Mouse (Mus musculus): Measurements from ENCODE around the gene Umad1.

Umad1 gene

DNA sequence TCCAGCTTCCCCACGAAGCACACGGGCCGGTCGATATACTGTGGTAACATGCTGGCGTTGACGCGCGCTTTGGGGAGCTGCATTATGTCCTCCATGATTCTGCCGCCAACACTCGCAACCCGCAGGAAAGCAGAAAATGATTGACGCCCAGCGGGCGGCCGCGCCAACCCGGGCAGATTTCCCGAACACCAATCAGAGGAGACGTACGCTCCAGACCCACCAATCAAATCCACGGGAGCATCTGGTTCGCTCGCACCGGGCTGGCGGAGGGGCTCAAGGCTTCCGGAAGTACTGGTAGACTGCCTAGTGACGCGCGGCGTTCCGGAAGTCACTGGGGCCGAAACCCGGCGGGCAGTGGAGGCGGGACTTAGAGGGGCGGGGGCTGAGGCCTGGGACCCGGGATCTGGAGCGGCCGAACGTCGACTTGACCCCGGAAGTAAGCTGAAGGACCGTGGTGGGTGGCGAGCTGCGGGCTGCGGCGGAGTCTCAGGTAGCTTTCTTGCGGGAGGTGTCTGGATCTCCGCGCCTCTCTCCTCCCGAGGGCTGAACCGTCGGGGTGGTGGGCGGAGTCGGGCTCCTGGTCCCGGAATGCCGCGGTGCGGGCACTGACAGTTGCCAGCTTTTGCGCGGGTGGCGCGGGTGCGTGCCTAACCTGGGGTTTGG lies at the start of gene Umad1, which contains the start of the genes Rpa3 and Gm45062:
Umad1 (plus strand) TSS at position 285 of the 663 bp plus-strand sequence.
Rpa3 (minus strand) TSS at position 170 of the 663 bp plus-strand sequence.
Gm45062 (plus strand) TSS at position 447 of the 663 bp plus-strand sequence.
- CTCF ChIA-PET: no interaction called here

DNA sequence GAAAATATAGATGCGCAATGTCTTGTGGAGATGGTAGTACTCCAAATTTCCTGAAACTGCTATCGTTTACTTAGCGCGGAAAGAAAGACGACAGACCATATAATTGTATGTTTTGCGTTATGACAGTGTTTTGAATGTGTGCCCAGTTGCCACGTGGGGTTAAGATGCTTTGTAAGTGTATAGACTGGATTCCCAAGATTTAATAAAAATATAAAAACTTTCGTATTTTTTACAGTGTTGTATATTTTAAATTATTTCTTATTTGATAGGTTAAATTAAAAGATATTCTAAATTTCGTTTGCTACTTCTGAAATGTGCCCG lies 49.3 kb upstream of the Umad1 start:
- CTCF ChIA-PET: no interaction called here

DNA sequence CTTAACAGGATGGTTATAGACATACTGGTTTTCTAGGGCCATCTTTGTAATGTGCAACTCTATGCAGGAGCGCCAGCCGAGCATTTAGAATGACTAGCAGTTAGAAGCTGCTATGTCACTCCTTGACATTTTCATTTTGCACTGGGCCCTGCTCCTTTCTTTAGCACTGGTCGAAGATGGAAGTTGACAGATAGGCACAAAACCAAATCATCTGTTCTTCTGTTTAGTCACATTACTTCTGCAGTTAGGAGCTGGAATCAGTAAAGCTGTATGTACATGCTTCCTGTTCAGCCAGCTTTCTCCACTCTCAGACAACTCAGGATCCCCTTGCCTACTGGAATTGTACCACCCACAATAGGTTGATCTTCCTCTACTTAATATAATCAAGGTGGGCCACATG lies 48.4 kb upstream of the Umad1 start:
- CTCF ChIA-PET: no interaction called here

DNA sequence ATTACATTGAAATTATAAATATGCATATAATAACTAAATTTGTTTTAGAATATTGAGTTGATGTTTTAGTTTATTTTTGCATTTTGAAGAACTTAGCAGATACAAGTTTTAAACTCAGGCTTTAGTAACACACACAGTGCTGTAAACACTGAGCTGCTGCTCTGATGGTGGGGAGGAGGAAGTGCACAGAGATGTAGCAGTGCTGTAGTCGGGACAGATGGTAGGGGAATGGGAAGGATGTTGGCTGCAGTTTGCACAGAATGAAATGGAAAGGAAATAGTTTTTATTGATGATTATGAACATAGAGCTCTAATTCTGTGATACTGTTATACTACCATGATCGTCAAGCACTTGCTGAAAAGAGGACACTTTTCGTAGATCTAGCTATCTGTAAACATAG lies 32.1 kb upstream of the Umad1 start:
- CTCF ChIA-PET: no interaction called here

DNA sequence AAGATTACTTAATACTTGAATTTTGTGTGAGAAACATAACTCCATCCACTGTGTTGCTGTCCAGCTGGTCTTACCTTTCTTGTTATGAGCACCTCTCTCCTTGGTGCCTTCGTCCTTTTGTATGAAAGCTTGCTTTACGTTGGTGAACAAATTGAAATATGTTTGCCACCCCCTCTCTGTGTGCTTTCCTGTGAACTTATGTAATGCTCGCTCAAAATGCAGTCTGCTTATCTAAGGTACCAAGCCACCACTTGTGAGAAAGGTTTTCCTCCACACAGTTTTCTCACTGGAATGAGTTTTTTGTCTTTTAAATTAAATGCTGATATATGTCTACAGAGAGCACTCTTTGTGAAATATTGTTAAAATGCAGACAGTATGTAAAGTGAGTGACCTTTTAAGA lies 30.5 kb upstream of the Umad1 start:
- CTCF ChIA-PET: no interaction called here

DNA sequence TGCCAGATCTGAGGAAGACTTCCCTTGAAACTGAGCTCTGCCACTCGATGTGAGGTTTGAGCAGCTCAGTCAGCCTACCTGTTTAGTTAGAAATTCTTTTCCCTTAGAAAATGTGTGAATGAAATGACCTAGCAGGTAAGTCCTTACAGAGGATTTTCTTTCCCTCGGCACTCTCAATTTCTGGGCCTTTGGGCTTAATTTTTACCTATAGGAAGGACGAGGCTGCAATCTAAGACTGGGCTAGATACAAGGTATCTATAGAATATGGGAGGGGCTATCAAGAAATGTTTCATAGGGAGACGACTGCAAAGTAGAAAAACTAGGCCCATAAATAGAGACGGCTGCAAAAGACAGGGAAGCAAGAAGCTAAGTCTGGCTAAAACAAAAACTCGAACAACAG lies 772 bp upstream of the Umad1 start:
- CTCF ChIA-PET: no interaction called here

DNA sequence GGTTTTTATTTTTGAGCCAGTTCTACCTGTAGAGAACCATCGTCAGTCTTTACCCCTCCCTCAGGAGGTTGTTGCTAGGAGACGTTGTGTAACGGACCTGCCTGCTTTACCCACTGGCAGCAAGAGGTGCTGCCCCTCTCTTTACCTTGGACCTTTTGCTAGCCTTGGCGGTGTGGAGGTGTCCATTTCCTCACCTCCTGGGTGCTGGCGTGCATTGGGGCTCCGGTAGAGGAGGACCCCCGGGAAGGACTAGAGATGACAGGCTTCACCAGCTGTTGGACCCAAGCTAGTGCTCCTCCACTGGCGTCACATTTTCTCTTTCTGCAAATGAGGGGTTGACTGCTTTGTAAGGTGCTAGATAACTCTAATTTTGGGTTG lies 568 bp downstream of the Umad1 start:
- CTCF ChIA-PET: no interaction called here

DNA sequence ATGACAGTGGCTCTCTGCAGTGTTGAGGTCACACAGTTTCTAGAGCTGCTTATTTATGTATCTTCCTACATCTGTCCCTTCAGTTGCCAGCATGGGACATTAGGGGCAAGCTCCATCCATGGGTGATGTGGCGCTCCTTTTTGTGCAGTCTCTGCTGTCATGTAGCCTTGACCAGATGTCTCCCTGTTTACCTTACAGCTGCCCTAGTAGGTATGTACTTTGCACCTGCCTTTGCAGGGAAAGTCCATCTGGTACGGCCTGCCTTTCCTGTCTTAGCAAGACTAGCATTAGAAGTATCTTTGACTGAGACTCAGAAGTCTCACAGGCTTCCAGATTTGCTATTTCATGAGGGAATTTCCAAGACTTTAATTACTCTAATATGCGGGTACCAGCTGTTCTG lies 12.0 kb downstream of the Umad1 start:
- CTCF ChIA-PET: no interaction called here

DNA sequence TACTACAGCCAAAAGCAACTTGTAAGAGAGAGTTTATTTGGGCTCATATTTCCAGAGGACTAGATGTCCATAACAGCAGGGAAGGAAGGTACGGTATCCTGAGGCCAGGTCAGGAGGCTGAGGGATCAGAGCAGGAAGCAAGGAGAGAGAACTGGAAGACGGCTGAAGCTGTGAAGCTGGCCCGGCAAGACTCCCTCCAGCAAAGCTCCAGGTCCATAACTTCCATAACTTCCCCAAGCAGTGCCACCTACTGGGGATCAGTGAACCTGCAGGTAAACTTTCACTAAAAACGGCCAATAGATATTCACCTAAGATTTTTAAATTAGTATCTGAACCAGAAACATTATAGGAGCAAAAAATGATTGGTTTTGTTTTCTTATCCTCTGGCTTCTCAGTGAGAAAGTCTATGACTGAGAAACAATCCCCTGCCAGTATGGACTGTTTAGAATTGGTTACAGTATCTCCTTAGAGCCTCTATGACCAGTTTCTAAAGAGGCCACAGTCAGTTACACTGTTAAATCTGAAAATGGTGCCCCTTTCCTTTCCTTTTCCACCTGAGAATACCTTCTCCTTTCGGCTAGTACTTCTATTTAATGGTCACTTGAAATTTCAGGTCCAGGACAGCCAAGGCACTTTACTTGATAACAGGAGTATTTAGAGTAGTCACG lies 15.4 kb downstream of the Umad1 start:
- CTCF ChIA-PET: interaction anchor here (0.6 kb wide), 1 partner anchor 118 kb away, joined by 3 read pairs; no protein-coding TSS in a partner anchor

DNA sequence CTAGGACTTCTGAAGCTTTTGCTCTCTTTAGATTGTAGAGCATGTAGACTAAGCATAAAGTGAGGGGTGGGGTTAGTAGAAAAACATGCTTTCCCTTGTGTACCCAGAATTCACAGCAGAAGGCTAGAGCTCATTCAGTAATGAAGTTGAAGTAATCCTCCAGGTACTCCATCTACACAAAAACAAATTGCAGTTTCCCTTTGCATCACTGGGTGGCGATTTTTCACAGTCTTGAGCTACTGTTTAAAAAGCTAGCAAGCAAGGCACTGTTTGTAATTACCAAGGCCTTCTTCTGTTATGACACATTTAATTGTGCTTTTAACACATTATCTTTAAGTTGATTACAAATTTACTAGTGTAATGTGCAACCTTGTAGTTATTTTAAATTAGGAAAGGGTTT lies 16.0 kb downstream of the Umad1 start:
- CTCF ChIA-PET: interaction anchor here (0.6 kb wide), 1 partner anchor 117 kb away, joined by 3 read pairs; no protein-coding TSS in a partner anchor

DNA sequence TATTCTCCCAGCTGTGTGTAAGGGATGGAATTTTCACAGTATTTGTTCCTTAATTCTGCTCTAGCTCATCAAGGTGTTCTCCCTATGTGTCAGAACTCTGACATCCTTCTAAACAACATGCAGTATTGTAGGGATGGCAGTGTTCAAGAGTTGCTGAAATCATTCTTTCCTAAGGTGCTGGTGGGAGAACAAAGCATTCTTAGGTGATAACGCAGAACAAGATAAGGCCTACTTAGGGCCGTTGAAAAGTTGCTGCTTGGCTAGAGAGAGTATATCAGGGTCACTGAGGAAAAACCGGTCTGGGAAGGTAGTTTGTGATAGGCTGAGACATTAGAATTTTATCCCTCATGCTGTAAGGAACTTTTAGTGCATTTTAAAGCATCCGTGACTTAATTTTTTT lies 17.3 kb downstream of the Umad1 start:
- CTCF ChIA-PET: interaction anchor here (0.5 to 0.8 kb wide), 4 partner anchors 11 to 546 kb away, joined by 3 to 5 read pairs (median 3); no protein-coding TSS in a partner anchor

DNA sequence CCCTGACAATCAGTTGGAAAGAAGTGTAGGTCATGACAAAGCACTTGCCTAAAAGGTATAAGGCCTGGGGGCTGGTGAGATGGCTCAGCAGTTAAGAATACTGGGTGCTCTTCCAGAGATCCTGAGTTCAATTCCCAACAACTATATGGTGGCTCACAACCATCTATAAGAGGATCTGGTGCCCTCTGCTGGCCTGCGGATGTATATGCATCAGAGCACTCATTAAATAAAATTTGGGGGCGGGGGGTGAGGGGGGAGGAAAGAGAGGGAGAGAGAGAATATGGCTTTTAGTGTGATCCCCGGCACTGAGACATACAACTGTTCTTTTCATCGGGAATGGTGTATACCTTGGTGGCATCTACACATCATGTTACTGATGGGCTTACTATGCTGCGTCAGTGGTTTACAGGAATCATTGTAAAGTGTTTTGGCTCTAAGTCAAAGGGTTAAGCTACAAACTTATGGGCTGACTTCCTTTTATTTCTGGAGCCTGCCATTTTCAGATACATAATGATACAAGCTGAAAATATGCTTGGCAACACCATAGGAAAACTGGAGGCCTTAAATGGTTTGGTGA lies 19.4 kb downstream of the Umad1 start:
- CTCF ChIA-PET: interaction anchor here (0.6 to 0.8 kb wide), 3 partner anchors 40 to 412 kb away, joined by 3 to 6 read pairs (median 3); no protein-coding TSS in a partner anchor

DNA sequence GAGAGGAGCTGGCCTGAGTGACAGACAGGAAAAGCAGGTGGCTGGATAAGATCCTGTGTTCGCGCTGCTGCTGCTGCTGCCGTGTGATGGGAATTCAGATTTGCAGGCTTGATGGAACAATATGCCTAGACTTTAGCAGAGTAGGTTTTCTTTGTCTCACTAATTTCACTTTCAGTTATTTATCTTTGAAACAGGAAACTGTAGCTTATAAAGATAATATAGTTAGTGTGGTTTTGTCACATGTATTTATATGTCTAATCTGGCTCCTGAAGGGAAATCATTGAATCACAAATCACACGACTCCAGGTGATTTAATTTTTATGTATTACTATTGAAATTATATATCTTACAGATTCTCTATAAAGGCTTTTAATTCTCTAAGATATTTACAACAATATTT lies 24.2 kb downstream of the Umad1 start:
- CTCF ChIA-PET: no interaction called here

DNA sequence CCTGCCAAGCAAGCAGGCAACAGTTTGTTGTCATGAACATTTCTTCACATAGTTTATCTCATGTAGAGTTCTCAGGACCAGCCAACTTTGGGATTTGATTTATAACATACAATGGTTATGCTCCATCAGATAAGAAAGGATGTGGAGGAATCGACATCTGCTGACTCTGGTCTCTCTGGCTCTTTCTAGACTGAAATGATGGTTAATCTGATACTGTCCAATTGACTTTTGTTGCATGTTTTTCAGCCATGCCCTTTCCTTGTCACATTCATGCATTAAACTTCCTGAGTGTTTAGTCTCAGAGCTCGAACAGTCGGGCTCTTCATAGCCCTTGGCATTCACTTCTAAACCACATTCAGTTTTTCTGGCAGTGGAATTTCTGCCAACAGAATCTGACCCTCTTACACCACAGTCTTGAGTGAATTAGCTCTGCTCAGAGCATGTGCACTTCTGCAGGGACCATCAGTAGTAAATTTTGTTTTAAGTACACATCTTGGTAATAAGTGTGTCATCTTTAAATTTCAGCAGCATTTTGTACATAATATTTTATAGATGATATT lies 26.4 kb downstream of the Umad1 start:
- CTCF ChIA-PET: no interaction called here

DNA sequence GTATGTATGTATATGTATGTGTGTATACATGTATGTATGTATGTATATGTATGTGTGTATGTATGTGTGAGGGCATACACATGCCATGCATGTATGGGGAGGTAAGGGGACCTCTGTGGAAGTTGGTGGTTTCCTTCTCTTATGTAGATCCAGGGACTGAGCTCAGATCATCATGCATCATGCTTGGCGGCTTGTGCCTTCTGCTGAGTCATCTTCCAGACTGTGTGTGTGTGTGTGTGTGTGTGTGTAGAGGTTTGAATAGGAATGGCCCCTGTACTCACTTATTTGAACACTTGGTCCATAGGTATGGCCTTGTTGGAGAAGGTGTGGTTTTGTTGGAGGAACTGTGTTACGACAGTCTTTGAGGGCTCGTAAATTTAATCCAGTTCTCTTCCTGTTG lies 27.1 kb downstream of the Umad1 start:
- CTCF ChIA-PET: no interaction called here

DNA sequence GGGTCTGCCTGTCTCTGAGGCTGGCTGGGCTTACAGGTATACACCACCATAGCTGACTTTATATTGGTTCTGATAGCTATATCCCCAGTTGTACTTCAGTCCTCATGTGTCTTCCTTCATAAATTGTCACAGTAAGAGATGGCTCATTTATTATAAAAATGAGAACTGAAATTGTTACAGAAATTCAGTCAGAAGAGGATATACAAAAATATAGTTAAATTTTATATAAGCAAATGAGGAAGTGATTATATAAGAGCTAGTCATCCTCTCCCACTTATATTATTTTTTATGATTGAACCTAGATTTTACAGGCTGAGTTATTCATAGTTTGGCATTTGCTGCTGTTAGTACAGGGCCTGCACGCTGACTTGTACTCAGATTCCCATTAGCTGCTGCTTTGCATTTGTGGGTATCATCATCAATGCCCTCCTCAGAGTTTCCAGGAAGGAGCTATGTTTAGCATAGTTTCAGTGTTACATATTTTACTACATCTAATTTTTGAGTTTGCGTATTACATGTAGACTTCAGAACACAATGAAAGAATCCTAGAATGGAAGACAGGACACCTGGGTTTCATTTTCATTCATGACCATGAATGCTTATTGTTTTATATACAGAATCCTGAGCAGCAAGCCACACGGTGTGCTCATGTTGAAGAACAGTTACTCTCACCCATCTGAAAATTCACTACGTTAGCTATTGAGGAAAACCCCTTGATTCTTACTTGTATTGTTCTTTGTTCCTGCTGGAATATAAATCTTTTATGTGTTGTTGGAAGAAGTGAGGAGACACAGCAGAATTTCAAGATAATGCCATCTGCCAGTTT lies 29.9 kb downstream of the Umad1 start:
- CTCF ChIA-PET: no interaction called here

DNA sequence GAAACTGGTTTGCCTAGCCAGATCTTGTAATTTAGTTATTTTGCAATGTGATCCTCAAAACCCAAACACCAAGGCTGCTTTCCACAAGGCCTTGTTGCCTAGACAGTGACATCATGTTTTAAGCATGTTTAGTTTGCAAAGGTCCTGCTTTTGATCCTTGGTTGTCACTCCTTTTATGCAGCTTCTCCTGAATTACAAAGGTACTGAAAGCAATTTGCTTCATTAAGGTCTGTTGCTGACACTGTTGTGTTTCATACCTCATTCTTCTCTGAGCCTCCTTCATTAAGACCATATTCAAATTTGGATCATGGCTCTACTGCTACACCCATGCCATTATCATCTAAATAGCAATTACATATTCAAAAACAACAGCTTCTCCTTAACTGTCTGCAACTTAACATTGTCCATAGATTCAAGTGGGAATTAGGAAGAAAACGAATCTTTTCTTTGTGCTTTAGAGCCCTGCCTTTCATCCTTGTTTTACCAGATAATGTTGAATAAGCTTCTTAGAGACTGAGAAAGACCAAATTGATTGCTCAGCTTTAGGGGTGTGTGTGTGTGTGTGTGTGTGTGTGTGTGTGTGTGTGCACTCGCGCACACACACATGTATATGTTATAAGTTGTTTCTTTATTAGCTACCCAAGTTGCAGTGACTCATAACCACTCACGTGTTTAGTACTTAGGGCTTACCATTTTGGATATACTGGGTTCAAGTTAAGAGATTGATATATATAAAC lies 35.1 kb downstream of the Umad1 start:
- CTCF ChIA-PET: interaction anchor here (0.6 to 0.9 kb wide), 2 partner anchors 14 to 432 kb away, joined by 3 read pairs; no protein-coding TSS in a partner anchor

DNA sequence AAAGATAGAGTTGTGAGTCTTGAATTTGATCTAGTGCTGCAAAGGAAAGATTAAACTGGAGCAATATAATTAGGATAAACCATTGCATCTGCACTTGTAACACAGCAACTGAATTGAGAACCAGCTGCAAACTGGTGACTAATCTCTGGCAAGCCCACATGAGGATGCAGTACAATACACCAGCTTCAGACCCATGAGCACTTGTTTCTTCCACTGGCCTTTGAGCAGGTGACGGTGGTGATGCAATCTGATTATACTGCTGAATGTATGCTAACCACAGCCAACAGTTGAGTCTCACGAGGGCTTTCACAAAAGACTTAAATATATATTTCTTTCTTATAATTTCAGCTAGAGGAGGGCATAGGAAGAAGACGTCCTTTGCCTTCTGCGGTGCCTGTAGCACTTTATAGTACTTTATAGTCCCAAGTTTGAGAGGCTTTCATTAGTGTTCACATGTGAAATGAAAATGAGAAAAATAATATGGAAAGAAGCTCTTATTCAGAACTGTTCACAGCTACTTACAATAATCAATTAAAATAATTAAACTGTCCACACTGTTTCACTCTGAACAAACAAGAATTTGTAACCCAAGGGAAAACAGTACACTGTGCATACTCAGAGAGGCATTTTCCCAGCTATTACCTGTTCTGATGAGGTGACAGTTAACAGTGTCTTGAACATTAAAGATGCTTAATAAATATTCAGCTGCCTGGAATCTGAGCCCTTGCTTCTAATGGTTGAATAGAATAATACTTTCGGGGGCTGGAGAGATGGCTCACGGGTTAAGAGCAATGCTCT lies 40.2 kb downstream of the Umad1 start:
- CTCF ChIA-PET: no interaction called here

DNA sequence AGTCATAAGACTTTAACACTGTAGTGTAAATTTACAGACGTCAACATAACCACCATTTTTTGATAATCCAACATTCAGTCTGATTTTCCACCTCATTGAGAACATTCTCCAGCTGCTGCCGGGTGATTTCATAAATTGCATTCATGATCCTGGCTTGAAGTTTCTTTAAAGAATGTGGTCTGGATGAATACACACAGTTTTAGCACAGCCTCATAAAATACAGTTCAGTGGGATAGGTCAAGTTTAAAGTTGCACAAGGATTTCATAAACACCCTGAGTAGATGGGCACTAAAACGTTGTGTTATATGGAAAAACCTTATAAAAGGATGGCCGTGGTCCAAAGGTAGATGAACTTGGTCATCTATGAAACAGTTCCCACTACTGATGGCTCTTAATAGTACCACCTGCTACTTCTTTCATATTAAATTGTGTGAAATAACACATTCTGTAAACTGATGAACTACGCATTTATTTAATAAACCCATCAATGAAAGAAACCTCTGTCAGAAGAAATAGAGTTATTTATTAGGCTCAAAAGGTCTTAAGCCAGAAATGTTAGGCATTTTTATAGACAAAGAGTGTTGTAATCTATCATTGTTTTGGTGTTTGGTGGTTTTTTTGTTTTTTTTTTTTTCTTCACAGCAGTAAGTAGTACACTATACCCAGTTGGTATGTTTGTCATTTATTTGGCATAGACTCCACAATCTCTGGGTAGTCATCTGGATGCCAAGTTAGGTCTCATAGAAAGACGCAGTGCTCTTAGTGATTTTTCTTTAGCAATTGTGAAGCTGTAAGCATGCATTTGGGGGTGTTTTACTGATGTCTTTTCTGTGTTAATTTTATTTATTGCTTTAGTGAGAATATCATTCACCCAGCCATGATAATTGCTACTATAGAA lies 49.0 kb downstream of the Umad1 start:
- CTCF ChIA-PET: interaction anchor here (0.7 kb wide), 1 partner anchor 230 kb away, joined by 7 read pairs; no protein-coding TSS in a partner anchor

Measured in spleen, embryonic (tissue).